Mouse (Mus musculus) hindbrain, embryonic 15.5 days (tissue): Measurements from ENCODE around the gene Gm17657. TPM values are rescaled to one million over a fixed set of nuclear protein-coding genes. Genes with fewer than 3 reads are reported as not detected.
A peak's percentile ranks its signal among the peaks of the same experiment; 100 is the strongest.
"Not testable (repeated sequence)": the region's sequence is repeated elsewhere in the genome, so short reads cannot be mapped to it uniquely, and the experiment has no call there.

Experiments
- ATAC-seq: fragments of 200-750 bp; cut with Nextera tagmentation; 2 replicates; pipeline ENCODE4 v1.8.0; 2017; ENCODE audit warnings: low read depth, moderate number of reproducible peaks, moderate TSS enrichment; ENCODE audit not compliant: low FRiP score
- H3K27ac ChIP-seq: fragments of 300-500 bp; sonication (generic); replicated peaks from 2 replicates; pipeline ENCODE4 v1.5.1; 2015; ENCODE audit warnings: mild to moderate bottlenecking, inconsistent platforms
- H3K27me3 ChIP-seq: fragments of 300-500 bp; sonication (generic); 2 replicates; pipeline ENCODE4 v1.6.1; 2015; ENCODE audit warnings: control low read depth, inconsistent platforms
- H3K36me3 ChIP-seq: fragments of 300-500 bp; sonication (generic); 2 replicates; pipeline ENCODE4 v1.6.1; 2015; ENCODE audit warnings: control low read depth, inconsistent platforms
- H3K4me1 ChIP-seq: fragments of 300-500 bp; sonication (generic); replicated peaks from 2 replicates; pipeline ENCODE4 v1.6.1; 2015; ENCODE audit warnings: control low read depth, inconsistent platforms
- H3K4me2 ChIP-seq: fragments of 300-500 bp; sonication (generic); 2 replicates; pipeline ENCODE4 v1.6.1; 2015; ENCODE audit warnings: moderate library complexity, mild to moderate bottlenecking, inconsistent platforms
- H3K4me3 ChIP-seq: fragments of 300-500 bp; sonication (generic); 2 replicates; pipeline ENCODE4 v1.5.1; 2015; ENCODE audit warnings: mild to moderate bottlenecking, inconsistent platforms
- H3K9ac ChIP-seq: fragments of 300-500 bp; sonication (generic); 2 replicates; pipeline ENCODE4 v1.6.1; 2015; ENCODE audit warnings: inconsistent platforms
- H3K9me3 ChIP-seq: fragments of 300-500 bp; sonication (generic); 2 replicates; pipeline ENCODE4 v1.6.1; 2016; ENCODE audit warnings: control low read depth, inconsistent platforms
- WGBS: fragments of 180-500 bp; shearing (Covaris S2); methylation state at CpG from one replicate; pipeline ENCODE4 v1.1.7; 2015; 5-methylcytosine and 5-hydroxymethylcytosine counted together
- polyA plus RNA-seq: library from polyadenylated mRNA; unstranded; fragments of >200 nt; fragmentation: Nextera tagmentation; extraction: Ambion mirVana; gene quantifications from 2 replicates; pipeline ENCODE4 v1.2.1, GENCODE M21; 2015

The Gm17657 gene
- polyA plus RNA-seq, 1 experiment from 2014 or later, result not detected

DNA sequence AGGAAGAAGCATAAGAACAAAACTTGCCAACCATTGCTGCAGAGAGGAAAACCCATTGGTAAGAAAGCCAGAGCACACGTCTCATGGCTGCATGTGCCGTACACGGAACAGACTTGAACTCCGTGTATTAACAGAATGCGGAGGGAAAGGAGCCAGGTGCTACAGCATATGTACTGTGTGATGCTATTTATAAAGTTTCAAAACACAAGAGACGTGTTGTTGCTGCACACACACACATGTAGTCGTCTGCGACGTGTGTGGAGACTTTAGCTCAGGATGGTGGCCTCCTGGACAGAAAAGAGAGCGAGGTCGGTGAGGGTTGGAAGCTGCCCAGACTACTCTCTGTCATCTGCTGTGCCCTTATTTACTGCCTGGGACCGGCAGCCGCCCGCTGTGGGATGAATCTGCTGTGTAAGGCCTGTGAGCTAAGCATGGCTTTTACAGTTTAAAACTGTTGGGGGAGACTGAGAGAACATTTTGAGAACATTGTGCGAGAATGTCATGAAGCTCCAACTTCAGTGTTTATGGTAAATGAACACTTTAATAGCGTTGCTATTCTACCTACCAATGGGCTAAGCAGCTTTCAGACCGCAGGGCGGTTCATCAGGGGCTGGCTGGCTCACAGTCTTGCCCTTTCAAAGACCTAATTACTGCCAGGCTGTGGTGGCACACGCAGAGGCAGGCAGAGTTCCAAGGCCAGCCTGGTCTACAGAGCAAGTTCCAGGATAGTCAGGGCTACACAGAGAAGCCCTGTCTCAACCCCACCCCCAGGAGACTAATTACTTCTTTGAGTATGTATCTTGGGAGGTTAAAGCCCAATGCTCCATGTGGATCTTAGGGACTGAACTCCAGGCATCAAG is 6.4 kb downstream of the Gm17657 start:
- Histone ChIP-seq H3K4me2 (no peak overlapping the region), H3K27ac (no peak overlapping the region), H3K9me3 (no peaks in the 10 kb centered on the region), H3K27me3 (no peaks in the 10 kb centered on the region), H3K4me3 (no peak overlapping the region), H3K9ac (no peak overlapping the region), H3K36me3 (no peaks in the 10 kb centered on the region), H3K4me1 (no peaks in the 10 kb centered on the region)
- no peak for ATAC-seq
- 90% methylated on average over 19 of the region's 19 CpGs for WGBS

DNA sequence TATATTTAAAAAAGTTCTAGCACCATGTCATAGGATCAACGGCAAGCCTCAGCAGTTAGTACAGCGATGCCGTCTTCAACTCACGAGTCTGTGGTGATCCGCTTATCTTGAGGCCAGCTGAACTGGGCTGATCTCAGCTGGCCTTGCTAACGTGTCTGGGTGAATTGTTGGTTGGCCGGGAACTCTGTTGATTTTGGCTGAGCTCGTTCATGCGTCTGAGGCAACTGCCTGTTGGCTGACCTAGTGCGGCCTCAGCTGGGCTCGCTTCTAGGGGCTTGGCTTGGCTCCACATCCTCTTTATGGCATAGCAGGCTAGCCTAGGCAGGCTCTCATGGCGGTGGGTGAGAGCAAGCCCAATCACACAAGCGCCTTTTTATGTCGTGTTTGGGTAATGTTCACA is 8.0 kb downstream of the Gm17657 start:
- H3K4me1 ChIP-seq, result no peaks in the 10 kb centered on the region
- H3K9me3 ChIP-seq, result no peaks in the 10 kb centered on the region
- H3K9ac ChIP-seq, result no peak overlapping the region
- H3K27ac ChIP-seq, result no peak overlapping the region
- H3K4me3 ChIP-seq, result no peak overlapping the region
- no peak for ATAC-seq
- H3K4me2 ChIP-seq, result no peak overlapping the region
- no peaks in the 10 kb centered on the region for H3K27me3 ChIP-seq
- WGBS, result 65% methylated on average over 14 of the region's 14 CpGs
- H3K36me3 ChIP-seq, result no peaks in the 10 kb centered on the region

DNA sequence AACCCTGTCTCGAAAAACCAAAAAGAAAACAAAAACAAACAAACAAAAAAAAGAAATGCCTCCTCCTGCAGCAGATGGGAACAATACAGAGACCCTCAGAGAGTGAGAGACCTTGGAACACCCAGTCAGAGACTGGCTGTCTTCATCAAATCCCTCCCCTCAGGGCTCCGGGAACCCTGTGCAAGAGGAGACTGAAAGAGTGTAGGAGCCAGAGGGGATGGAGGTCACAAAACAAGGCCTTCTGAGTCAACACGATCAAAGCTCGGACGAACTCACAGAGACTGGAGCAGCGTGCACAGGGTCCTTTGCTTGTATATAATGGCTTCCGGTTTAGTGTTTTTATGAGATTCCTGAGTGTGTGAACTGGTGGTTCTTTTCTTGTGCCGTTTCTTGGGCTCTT is 9.0 kb downstream of the Gm17657 start:
- 93% methylated on average over 8 of the region's 8 CpGs for WGBS
- H3K4me3 ChIP-seq, result no peak overlapping the region
- H3K9ac ChIP-seq, result no peak overlapping the region
- H3K27me3 ChIP-seq, result no peaks in the 10 kb centered on the region
- ATAC-seq, result no peak
- no peaks in the 10 kb centered on the region for H3K36me3 ChIP-seq
- H3K4me2 ChIP-seq, result no peak overlapping the region
- no peaks in the 10 kb centered on the region for H3K4me1 ChIP-seq
- H3K9me3 ChIP-seq, result no peaks in the 10 kb centered on the region
- H3K27ac ChIP-seq, result no peak overlapping the region

DNA sequence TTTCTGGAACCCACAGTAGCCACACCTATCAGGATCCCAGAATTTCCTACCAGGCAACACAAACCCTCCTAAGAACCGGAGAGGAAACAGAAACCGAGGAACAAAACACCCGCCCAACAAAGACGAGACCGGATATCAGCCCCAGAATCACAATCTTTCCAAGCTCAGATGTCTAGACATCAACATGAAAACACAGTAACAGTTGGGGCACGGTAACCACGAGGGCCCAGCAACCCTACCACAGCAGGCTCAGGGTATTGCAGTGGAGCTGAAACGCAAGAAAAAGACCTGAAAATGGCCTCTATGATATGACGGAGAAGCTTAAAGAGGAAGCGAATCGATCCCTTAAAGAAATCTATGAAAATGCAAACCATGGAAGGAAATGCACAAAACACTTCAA is 15.6 kb downstream of the Gm17657 start:
- Histone ChIP-seq H3K9ac (no peak overlapping the region), H3K36me3 (no peaks in the 10 kb centered on the region), H3K4me1 (peaks cover 7% of the 10 kb centered on the region; the same call in 1 of the 2 replicates), H3K4me2 (no peak overlapping the region), H3K4me3 (no peak overlapping the region), H3K27ac (no peak overlapping the region), H3K9me3 (no peaks in the 10 kb centered on the region), H3K27me3 (no peaks in the 10 kb centered on the region)
- no peak for ATAC-seq
- 92% methylated on average over 11 of the region's 11 CpGs for WGBS

DNA sequence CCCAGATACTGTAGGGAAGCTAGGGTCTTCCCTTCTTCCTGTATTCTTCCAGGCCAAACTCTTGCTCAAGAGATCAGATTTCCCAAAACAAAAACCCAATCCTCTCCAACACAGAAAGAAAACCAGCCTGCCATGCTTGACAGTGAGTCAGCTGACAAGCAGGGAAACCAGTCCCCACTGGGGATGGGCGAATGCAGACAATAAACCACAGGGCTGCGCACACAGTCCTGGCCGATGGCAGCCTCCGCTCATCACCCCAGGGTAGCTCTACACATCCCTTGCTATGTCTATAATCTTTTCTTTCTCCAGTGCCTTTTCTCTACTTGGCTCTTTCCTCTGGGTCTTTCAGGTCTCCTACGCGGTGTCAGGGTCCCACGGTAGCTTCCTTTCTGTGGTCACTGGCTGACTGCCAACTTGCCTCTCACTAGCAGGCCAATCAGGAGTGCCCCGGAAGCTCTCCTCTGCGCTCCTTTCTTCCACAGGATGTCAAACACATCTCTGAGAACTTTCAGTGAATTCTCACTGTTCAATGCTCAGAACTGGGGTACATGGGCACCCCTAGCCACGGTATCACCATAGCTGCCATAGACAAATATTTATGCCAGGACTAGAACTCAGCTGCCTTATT is 17.6 kb downstream of the Gm17657 start:
- no peak overlapping the region for H3K27ac ChIP-seq
- 58% methylated on average over 10 of the region's 10 CpGs for WGBS
- no peaks in the 10 kb centered on the region for H3K27me3 ChIP-seq
- no peak overlapping the region for H3K4me2 ChIP-seq
- H3K36me3 ChIP-seq, result no peaks in the 10 kb centered on the region
- no peak for ATAC-seq
- peaks cover 7% of the 10 kb centered on the region; the same call in 1 of the 2 replicates for H3K4me1 ChIP-seq
- H3K9me3 ChIP-seq, result no peaks in the 10 kb centered on the region
- no peak overlapping the region for H3K9ac ChIP-seq
- H3K4me3 ChIP-seq, result no peak overlapping the region

DNA sequence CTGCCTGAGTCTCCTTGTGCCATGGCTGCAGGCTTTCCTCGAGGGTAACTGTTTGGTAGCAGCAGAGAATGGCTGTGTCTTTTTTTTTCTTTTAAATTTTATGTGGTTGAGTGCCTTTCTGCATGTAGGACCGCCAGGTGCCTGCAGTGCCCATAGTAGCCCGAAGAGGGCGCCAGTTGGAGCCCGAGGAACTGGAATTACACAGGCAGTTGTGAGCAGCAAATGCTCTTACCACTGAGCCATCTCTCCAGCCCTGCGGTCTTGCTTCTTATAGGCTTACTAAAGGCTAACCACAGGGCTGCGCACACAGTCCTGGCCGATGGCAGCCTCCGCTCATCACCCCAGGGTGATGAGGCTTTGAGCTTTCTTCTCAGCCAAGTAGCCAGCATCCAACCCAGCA is 18.2 kb downstream of the Gm17657 start:
- Histone ChIP-seq H3K27ac (no peak overlapping the region), H3K9ac (no peak overlapping the region), H3K4me1 (peaks cover 7% of the 10 kb centered on the region; the same call in 1 of the 2 replicates), H3K4me3 (no peak overlapping the region), H3K9me3 (no peaks in the 10 kb centered on the region), H3K27me3 (no peaks in the 10 kb centered on the region), H3K4me2 (no peak overlapping the region), H3K36me3 (no peaks in the 10 kb centered on the region)
- ATAC-seq, result no peak
- 80% methylated on average over 9 of the region's 9 CpGs for WGBS

DNA sequence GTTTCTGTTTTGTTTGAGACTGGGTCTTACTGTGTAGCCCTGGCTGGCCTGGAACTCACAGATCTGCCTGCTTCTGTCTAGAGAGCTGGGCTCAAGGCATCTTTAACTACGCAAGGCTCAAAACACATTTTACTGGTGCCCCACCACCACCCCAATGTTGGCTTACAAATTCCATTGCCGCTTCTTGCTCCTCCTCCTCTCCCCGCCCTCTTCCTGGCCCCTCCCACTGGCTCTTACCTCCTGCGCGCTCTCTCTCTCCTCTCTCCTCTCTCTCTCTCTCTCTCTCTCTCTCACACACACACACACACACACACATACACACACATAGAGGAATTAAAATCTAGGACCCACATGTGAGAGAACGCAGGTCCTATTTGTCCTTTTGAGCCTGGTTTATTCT is 18.9 kb downstream of the Gm17657 start:
- H3K9ac ChIP-seq, result no peak overlapping the region
- no peaks in the 10 kb centered on the region for H3K27me3 ChIP-seq
- H3K4me3 ChIP-seq, result no peak overlapping the region
- 71% methylated on average over 6 of the region's 6 CpGs for WGBS
- H3K9me3 ChIP-seq, result no peaks in the 10 kb centered on the region
- peaks cover 7% of the 10 kb centered on the region; the same call in 1 of the 2 replicates for H3K4me1 ChIP-seq
- no peak overlapping the region for H3K4me2 ChIP-seq
- no peak for ATAC-seq
- H3K27ac ChIP-seq, result no peak overlapping the region
- H3K36me3 ChIP-seq, result no peaks in the 10 kb centered on the region

DNA sequence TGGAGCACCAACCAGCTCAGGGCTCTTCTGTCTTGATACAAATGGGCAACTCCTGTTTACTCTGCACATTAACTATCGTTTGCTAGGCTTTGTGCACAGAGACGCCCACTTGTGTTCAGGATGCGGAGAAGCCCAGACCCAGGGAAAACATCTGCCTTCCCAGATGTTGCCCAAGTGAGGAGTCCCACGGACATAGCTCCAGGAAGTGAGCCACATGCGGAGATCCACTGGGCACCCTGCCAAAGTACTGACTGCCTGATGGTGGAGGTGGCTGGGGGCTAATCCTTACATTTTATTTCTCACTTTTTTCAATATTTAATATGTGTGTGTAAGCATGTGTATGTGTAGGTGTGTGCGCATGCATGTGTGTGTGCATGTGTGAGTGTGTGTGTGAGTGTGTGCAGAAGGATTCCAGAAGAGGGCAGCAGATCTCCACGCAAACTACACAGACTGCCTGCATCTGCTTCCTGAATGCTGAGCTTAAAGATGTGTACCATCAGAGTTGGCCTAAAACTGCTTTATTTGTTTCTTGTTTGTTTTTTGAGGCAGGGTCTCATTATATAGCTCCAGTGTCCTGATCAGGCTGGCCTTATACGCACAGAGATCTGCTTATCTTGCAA is 20.8 kb downstream of the Gm17657 start:
- 81% methylated on average over 8 of the region's 8 CpGs for WGBS
- Histone ChIP-seq H3K4me2 (no peak overlapping the region), H3K27ac (no peak overlapping the region), H3K36me3 (no peaks in the 10 kb centered on the region), H3K4me3 (no peak overlapping the region), H3K9ac (no peak overlapping the region), H3K9me3 (no peaks in the 10 kb centered on the region), H3K27me3 (no peaks in the 10 kb centered on the region), H3K4me1 (peaks cover 7% of the 10 kb centered on the region; the same call in 1 of the 2 replicates)
- no peak for ATAC-seq

DNA sequence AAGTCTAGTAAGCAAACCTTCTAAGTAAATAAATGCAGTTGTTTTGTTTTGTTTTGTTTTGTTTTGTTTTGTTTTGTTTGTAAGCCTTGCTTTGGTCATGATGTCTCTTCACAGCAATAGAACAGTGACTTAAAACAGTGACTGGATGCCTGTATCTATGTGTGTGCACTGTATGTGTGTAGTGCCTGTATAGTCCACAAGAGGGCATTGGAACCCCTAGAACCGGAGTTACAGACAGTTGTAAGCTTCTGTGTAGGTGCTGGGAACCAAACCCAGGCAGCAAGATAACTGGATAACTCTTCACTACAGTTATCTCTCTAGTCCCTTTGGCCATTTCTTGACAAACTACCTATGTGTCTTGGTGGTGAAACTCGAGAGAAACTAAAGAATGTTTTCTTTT is 23.8 kb downstream of the Gm17657 start:
- no peak overlapping the region for H3K27ac ChIP-seq
- H3K4me1 ChIP-seq, result no peaks in the 10 kb centered on the region
- no peaks in the 10 kb centered on the region for H3K9me3 ChIP-seq
- no peak overlapping the region for H3K4me3 ChIP-seq
- H3K27me3 ChIP-seq, result no peaks in the 10 kb centered on the region
- no peaks in the 10 kb centered on the region for H3K36me3 ChIP-seq
- no peak for ATAC-seq
- no peak overlapping the region for H3K4me2 ChIP-seq
- H3K9ac ChIP-seq, result no peak overlapping the region
- whole genome bisulfite sequencing, result 75% methylated on average over 2 of the region's 2 CpGs

DNA sequence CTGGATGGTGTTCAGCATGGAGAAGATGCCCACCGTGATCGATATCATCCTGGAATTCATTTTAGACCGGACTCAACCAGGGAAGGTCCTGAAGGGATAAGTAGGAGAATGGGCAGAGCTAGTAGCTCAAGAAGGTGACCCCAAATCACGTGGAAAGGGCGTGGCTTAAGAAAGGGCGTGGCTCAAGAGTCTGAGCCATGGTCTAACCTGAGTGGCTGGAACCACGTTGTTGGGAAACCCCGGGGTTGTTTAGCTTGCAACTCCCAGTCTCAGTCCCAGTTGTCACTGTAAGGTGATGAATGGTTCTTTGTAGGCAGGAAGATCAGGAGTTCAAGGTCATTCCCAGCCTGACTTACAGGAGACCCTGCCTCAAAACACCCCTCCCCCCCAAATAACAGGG is 29.7 kb downstream of the Gm17657 start:
- H3K4me1 ChIP-seq, result no peaks in the 10 kb centered on the region
- H3K36me3 ChIP-seq, result no peaks in the 10 kb centered on the region
- no peak overlapping the region for H3K4me2 ChIP-seq
- ATAC-seq, result no peak
- H3K27me3 ChIP-seq, result no peaks in the 10 kb centered on the region
- H3K9ac ChIP-seq, result no peak overlapping the region
- no peaks in the 10 kb centered on the region for H3K9me3 ChIP-seq
- WGBS, result 79% methylated on average over 8 of the region's 8 CpGs
- H3K4me3 ChIP-seq, result no peak overlapping the region
- H3K27ac ChIP-seq, result no peak overlapping the region

DNA sequence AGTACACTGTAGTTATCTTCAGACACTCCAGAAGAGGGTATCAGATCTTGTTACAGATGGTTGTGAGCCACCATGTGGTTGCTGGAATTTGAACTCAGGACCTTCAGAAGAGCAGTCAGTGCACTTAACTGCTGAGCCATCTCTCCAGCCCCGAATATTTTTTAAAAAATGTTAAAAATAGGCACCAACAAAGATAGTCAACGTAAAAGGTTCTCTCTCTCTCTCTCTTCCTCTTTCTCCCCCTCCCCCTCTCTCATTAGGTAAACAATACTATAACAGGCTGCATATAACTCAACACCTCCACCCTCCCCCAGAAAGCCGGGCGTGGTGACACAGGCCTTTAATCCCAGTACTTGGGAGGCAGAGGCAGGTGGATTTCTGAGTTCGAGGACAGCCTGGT is 30.8 kb downstream of the Gm17657 start:
- H3K9ac ChIP-seq, ATAC-seq, H3K4me3 ChIP-seq, H3K27ac ChIP-seq, H3K36me3 ChIP-seq, H3K4me1 ChIP-seq, H3K9me3 ChIP-seq, H3K4me2 ChIP-seq, H3K27me3 ChIP-seq: not testable (repeated sequence)
- 93% methylated on average over 5 of the region's 5 CpGs for WGBS

DNA sequence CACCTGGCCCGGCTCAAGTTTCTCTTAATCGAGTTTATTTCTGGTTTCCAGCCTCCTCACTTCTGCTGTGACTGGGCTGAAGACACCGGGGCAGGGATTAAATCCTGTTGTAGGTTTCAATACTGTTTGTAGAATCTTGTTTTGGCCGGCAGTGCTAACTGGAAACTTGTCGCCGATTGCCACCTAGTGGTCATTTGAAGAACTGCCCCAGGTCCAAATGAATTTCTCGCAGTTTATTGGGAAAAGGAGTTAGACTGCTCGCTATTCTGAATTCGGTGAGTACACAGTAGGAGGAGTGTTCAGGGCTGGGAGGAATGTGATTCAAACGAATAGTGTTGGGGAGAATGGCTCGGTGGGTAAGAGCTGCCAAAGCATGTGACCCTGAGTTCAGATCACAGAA is 35.0 kb downstream of the Gm17657 start:
- H3K4me3 ChIP-seq, result no peak overlapping the region

More for the DNA sequence above, 35.0 kb downstream of the Gm17657 start:
- 0 out of 2 replicates have a peak, but pooled peaks have one; percentile 46 for ATAC-seq
- 4% methylated on average over 11 of the region's 11 CpGs for WGBS
- no peaks in the 10 kb centered on the region for H3K9me3 ChIP-seq
- H3K4me2 ChIP-seq, result no peak overlapping the region
- H3K27ac ChIP-seq, result no peak overlapping the region
- H3K9ac ChIP-seq, result no peak overlapping the region
- H3K27me3 ChIP-seq, result no peaks in the 10 kb centered on the region
- no peaks in the 10 kb centered on the region for H3K4me1 ChIP-seq
- H3K36me3 ChIP-seq, result no peaks in the 10 kb centered on the region
